Mouse (Mus musculus): ENCODE measurements around the gene Cul7. TPM values are rescaled to one million over a fixed set of nuclear protein-coding genes. Genes with fewer than 3 reads are reported as not detected.

Cul7 gene
- total and polyA plus RNA-seq, 2 experiments from 2014 or later = 20.6 to 95.5 TPM

DNA sequence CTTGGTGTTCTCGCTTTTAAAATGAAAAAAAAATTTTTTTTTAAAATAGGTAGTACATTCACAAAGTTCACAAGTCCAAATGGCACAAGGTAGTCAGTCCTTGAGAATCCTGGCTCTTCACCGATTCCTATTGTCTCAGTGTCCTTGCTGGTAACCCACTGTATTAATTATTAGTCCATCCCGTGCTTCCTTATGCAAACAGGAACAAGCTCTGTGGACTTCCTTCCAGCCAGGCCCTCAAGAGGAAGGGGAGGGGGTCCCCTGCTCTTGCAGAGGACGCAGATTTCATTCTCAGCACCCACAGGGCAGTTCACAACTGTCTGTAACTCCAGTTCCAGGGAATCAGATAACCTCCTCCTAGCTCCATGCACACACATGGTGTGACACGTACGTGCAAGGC, 5.9 kb downstream of the Cul7 start:
- H3K27ac ChIP-seq (ENCODE audit: low read depth) = no peak overlapping the region
- DNase-seq (ENCODE audit: low spot score) = no peak
- no peaks in the 10 kb centered on the region for H3K9me3 ChIP-seq (replicated peaks; ENCODE audit: control insufficient read depth, low read length)
- no peak for TF ChIP-seq CTCF (IDR thresholded peaks at IDR 0.05; ENCODE audit: low read depth)
- TF ChIP-seq EP300 (IDR thresholded peaks at IDR 0.05; ENCODE audit: low read depth) = no peak
- H3K36me3 ChIP-seq (replicated peaks; ENCODE audit: control insufficient read depth, insufficient read depth, low read length) = peaks cover 79% of the 10 kb centered on the region
- WGBS = 80% methylated on average over 6 of the region's 6 CpGs
- H3K9ac ChIP-seq (replicated peaks; ENCODE audit: low read depth, low read length) = no peak overlapping the region
- no peak overlapping the region for H3K4me2 ChIP-seq (ENCODE audit: low read depth, low read length)
- H3K27me3 ChIP-seq (ENCODE audit: control insufficient read depth, insufficient read depth, low read length) = no peaks in the 10 kb centered on the region
- no peak overlapping the region for H3K4me3 ChIP-seq (ENCODE audit: low read depth, low read length)
- H3K4me1 ChIP-seq (ENCODE audit: control insufficient read depth, insufficient read depth) = peaks cover 14% of the 10 kb centered on the region
- ATAC-seq (ENCODE audit: insufficient read depth, low read depth) = no peak

DNA sequence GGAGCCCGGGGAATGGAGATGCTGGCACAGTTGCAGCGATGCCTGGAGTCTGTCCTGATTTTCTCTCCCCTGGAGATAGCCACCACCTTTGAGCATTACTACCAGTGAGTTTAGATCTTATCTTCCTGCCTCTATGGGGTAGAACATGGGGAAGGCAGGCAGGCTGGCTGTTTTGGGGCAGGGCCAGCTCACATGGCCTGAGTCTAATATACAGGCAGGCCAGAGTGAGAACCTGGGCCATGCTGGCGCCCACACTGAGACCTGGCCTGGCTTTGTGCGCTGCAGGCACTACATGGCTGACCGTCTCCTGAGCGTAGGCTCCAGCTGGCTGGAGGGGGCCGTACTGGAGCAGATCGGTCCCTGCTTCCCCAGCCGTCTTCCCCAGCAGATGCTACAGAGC, 11.2 kb downstream of the Cul7 start:
- 92% methylated on average over 9 of the region's 9 CpGs for WGBS
- ATAC-seq (ENCODE audit: insufficient read depth, low read depth) = no peak
- H3K4me3 ChIP-seq (ENCODE audit: low read depth, low read length) = no peak overlapping the region
- H3K4me1 ChIP-seq (ENCODE audit: control insufficient read depth, insufficient read depth) = no peaks in the 10 kb centered on the region
- H3K4me2 ChIP-seq (ENCODE audit: low read depth, low read length) = no peak overlapping the region
- TF ChIP-seq CTCF (IDR thresholded peaks at IDR 0.05; ENCODE audit: low read depth) = no peak
- no peak for TF ChIP-seq EP300 (IDR thresholded peaks at IDR 0.05; ENCODE audit: low read depth)
- H3K27me3 ChIP-seq (ENCODE audit: control insufficient read depth, insufficient read depth, low read length) = no peaks in the 10 kb centered on the region
- H3K36me3 ChIP-seq (replicated peaks; ENCODE audit: control insufficient read depth, insufficient read depth, low read length) = peaks cover 93% of the 10 kb centered on the region
- no peak for DNase-seq (ENCODE audit: low spot score)
- no peak overlapping the region for H3K9ac ChIP-seq (replicated peaks; ENCODE audit: low read depth, low read length)
- H3K27ac ChIP-seq (ENCODE audit: low read depth) = no peak overlapping the region
- no peaks in the 10 kb centered on the region for H3K9me3 ChIP-seq (replicated peaks; ENCODE audit: control insufficient read depth, low read length)

DNA sequence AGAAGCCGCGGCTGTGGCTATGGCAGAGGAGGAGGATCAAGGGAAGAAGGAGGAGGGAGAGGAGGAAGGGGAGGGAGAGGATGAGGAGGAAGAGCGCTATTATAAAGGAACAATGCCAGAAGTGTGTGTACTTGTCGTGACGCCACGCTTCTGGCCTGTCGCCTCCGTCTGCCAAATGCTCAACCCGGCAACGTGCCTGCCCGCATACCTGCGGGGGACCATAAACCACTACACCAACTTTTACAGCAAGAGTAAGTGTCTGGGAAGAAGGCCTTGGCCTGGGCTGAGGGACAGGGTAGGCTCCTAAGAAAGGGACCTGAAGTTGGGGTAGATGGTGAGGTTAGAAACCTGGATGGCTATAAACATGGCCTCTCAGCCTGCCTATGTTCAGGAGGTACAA, 11.8 kb downstream of the Cul7 start:
- TF ChIP-seq EP300 (IDR thresholded peaks at IDR 0.05; ENCODE audit: low read depth) (no peak), CTCF (IDR thresholded peaks at IDR 0.05; ENCODE audit: low read depth) (no peak)
- WGBS = 89% methylated on average over 12 of the region's 12 CpGs
- Histone ChIP-seq H3K4me1 (ENCODE audit: control insufficient read depth, insufficient read depth) (no peaks in the 10 kb centered on the region), H3K9ac (replicated peaks; ENCODE audit: low read depth, low read length) (no peak overlapping the region), H3K27ac (ENCODE audit: low read depth) (no peak overlapping the region), H3K9me3 (replicated peaks; ENCODE audit: control insufficient read depth, low read length) (no peaks in the 10 kb centered on the region), H3K27me3 (ENCODE audit: control insufficient read depth, insufficient read depth, low read length) (no peaks in the 10 kb centered on the region), H3K36me3 (replicated peaks; ENCODE audit: control insufficient read depth, insufficient read depth, low read length) (peaks cover 92% of the 10 kb centered on the region), H3K4me3 (ENCODE audit: low read depth, low read length) (no peak overlapping the region), H3K4me2 (ENCODE audit: low read depth, low read length) (no peak overlapping the region)
- ATAC-seq (ENCODE audit: insufficient read depth, low read depth) (no peak), DNase-seq (ENCODE audit: low spot score) (no peak)

- H3K4me3 ChIP-seq (ENCODE audit: low read depth, low read length) = no peak overlapping the region
- DNase-seq (ENCODE audit: low spot score) (no peak), ATAC-seq (ENCODE audit: insufficient read depth, low read depth) (peak; percentile 29; the same call in 1 of the 2 replicates)
- no peaks in the 10 kb centered on the region for H3K4me1 ChIP-seq (ENCODE audit: control insufficient read depth, insufficient read depth)
- H3K9ac ChIP-seq (replicated peaks; ENCODE audit: low read depth, low read length) = no peak overlapping the region
- 76% methylated on average over 5 of the region's 5 CpGs for WGBS
- peaks cover 89% of the 10 kb centered on the region for H3K36me3 ChIP-seq (replicated peaks; ENCODE audit: control insufficient read depth, insufficient read depth, low read length)
- H3K4me2 ChIP-seq (ENCODE audit: low read depth, low read length) = no peak overlapping the region
- TF ChIP-seq EP300 (IDR thresholded peaks at IDR 0.05; ENCODE audit: low read depth) = no peak
- no peak for TF ChIP-seq CTCF (IDR thresholded peaks at IDR 0.05; ENCODE audit: low read depth)
- H3K27me3 ChIP-seq (ENCODE audit: control insufficient read depth, insufficient read depth, low read length) = no peaks in the 10 kb centered on the region
- H3K27ac ChIP-seq (ENCODE audit: low read depth) = 0 out of 2 replicates have a peak overlapping the region, but pooled peaks have one; percentile 11
- H3K9me3 ChIP-seq (replicated peaks; ENCODE audit: control insufficient read depth, low read length) = no peaks in the 10 kb centered on the region
Measured at GRCm38 (mm10) chr17:46662730-46663129, 12.6 kb downstream of the Cul7 start.

- no peaks in the 10 kb centered on the region for H3K4me1 ChIP-seq (ENCODE audit: control insufficient read depth, insufficient read depth)
- DNase-seq (ENCODE audit: low spot score) (no peak), ATAC-seq (ENCODE audit: insufficient read depth, low read depth) (0 out of 2 replicates have a peak, but pooled peaks have one; percentile 34)
- H3K27ac ChIP-seq (ENCODE audit: low read depth) = no peak overlapping the region
- H3K36me3 ChIP-seq (replicated peaks; ENCODE audit: control insufficient read depth, insufficient read depth, low read length) = peaks cover 74% of the 10 kb centered on the region
- TF ChIP-seq EP300 (IDR thresholded peaks at IDR 0.05; ENCODE audit: low read depth) (no peak), CTCF (IDR thresholded peaks at IDR 0.05; ENCODE audit: low read depth) (no peak)
- no peak overlapping the region for H3K4me3 ChIP-seq (ENCODE audit: low read depth, low read length)
- H3K4me2 ChIP-seq (ENCODE audit: low read depth, low read length) = no peak overlapping the region
- 81% methylated on average over 16 of the region's 16 CpGs for WGBS
- no peak overlapping the region for H3K9ac ChIP-seq (replicated peaks; ENCODE audit: low read depth, low read length)
- H3K9me3 ChIP-seq (replicated peaks; ENCODE audit: control insufficient read depth, low read length) = no peaks in the 10 kb centered on the region
- no peaks in the 10 kb centered on the region for H3K27me3 ChIP-seq (ENCODE audit: control insufficient read depth, insufficient read depth, low read length)
Measured at GRCm38 (mm10) chr17:46667712-46668111, 17.6 kb downstream of the Cul7 start.

- WGBS = 97% methylated on average over 10 of the region's 10 CpGs
- H3K36me3 ChIP-seq (replicated peaks; ENCODE audit: control insufficient read depth, insufficient read depth, low read length) = peaks cover 52% of the 10 kb centered on the region
- peaks cover 12% of the 10 kb centered on the region for H3K4me1 ChIP-seq (ENCODE audit: control insufficient read depth, insufficient read depth)
- H3K9me3 ChIP-seq (replicated peaks; ENCODE audit: control insufficient read depth, low read length) = no peaks in the 10 kb centered on the region
- no peak for DNase-seq (ENCODE audit: low spot score)
- TF ChIP-seq CTCF (IDR thresholded peaks at IDR 0.05; ENCODE audit: low read depth) (no peak), EP300 (IDR thresholded peaks at IDR 0.05; ENCODE audit: low read depth) (no peak)
- H3K27ac ChIP-seq (ENCODE audit: low read depth) = no peak overlapping the region
- no peak overlapping the region for H3K9ac ChIP-seq (replicated peaks; ENCODE audit: low read depth, low read length)
- ATAC-seq (ENCODE audit: insufficient read depth, low read depth) = no peak
- no peak overlapping the region for H3K4me2 ChIP-seq (ENCODE audit: low read depth, low read length)
- no peak overlapping the region for H3K4me3 ChIP-seq (ENCODE audit: low read depth, low read length)
- no peaks in the 10 kb centered on the region for H3K27me3 ChIP-seq (ENCODE audit: control insufficient read depth, insufficient read depth, low read length)
Measured at GRCm38 (mm10) chr17:46669911-46670310, 19.8 kb downstream of the Cul7 start.

All from heart, postnatal 0 days (tissue).